Mouse (Mus musculus) G1E (cell line): ENCODE measurements at regions not wholly inside any gene's neighbourhood (a gene's known extent, or its start where the extent isn't known, plus 50 kb on each side); places are given as distances from the start of the nearest gene placed in this dataset.

Experiments
- CTCF ChIP-seq: IDR thresholded peaks from 2 replicates; pipeline ENCODE4 v1.5.1; 2012; ENCODE audit warnings: low read depth, low read length, inconsistent platforms, mixed read lengths
- GATA1 ChIP-seq: IDR thresholded peaks from 2 replicates; pipeline ENCODE4 v1.6.1; 2012; ENCODE audit warnings: borderline replicate concordance, low read length, inconsistent platforms, mixed read lengths
- POLR2AphosphoS5 ChIP-seq: IDR thresholded peaks from 2 replicates; pipeline ENCODE4 v1.6.1; 2012; ENCODE audit warnings: low read depth, low read length, inconsistent platforms; ENCODE audit not compliant: insufficient replicate concordance
- TAL1 ChIP-seq: conservative IDR thresholded peaks from 2 replicates; pipeline ENCODE4 v1.6.1; 2012; ENCODE audit warnings: low read depth, low read length, inconsistent platforms, mixed read lengths

DNA sequence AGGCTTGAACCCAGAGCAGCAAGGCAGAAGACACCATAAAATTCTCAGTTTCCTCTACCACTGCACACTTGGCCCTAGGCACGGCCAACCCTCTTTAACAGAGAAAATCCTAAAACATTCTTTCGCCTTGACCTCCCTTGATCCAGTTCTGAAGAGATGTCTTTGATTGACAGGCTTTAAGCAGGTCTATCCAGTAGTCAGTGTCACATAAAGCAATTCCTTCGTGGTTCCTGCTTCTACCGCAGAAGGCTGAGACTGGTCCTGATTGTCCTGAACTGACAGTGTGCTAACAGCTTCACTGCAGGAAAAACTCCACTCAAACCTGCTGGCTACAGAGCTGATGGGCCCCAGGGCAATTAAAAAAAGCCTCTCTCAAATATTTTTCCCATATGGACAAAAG is 93.8 kb downstream of the Apob start:
- TF ChIP-seq CTCF (no peak), GATA1 (no peak), TAL1 (no peak), POLR2AphosphoS5 (no peak)
